Mouse (Mus musculus) adrenal gland, postnatal 10 days (tissue): ENCODE results near the gene Slc22a20. TPM values are rescaled to one million over a fixed set of nuclear protein-coding genes. Genes with fewer than 3 reads are reported as not detected.
A peak's percentile ranks its signal among the peaks of the same experiment; 100 is the strongest.

Experiments
- DNase-seq: peaks from one replicate; pipeline ENCODE4 v3.0.0; 2021; ENCODE audit warnings: mixed read lengths
- total RNA-seq, 2 experiments: library from RNA; stranded (reverse); gene quantifications; 2 replicates each; pipeline ENCODE4 v1.2.3; 2021

The Slc22a20 gene
- total RNA-seq, 2 experiments from 2014 or later, result not detected

GRCm38 (mm10) chr19:5989585-5989984 lies 3.6 kb upstream of the Slc22a20 start:
- DNase-seq, result no peak

GRCm38 (mm10) chr19:5988815-5989452 lies 3.0 kb upstream of the Slc22a20 start:
- DNase-seq, result peak; percentile 92

GRCm38 (mm10) chr19:5988027-5988814 lies 2.3 kb upstream of the Slc22a20 start:
- no peak for DNase-seq

- no peak for DNase-seq
Observed at GRCm38 (mm10) chr19:5980477-5980876, 5.5 kb downstream of the Slc22a20 start.

- no peak for DNase-seq
Observed at GRCm38 (mm10) chr19:5977717-5978116, 8.2 kb downstream of the Slc22a20 start.

- DNase-seq, result no peak
Observed at GRCm38 (mm10) chr19:5975676-5976075, 10.3 kb downstream of the Slc22a20 start.

GRCm38 (mm10) chr19:5975112-5975511 lies 10.8 kb downstream of the Slc22a20 start:
- DNase-seq, result no peak

GRCm38 (mm10) chr19:5967664-5968063 lies 18.3 kb downstream of the Slc22a20 start:
- no peak for DNase-seq

- DNase-seq, result no peak
Observed at GRCm38 (mm10) chr19:5966786-5967185, 19.2 kb downstream of the Slc22a20 start.

- no peak for DNase-seq
Observed at GRCm38 (mm10) chr19:5965910-5966309, 20.0 kb downstream of the Slc22a20 start.

- peak; percentile 85 for DNase-seq
Observed at GRCm38 (mm10) chr19:5965280-5965679, 20.7 kb downstream of the Slc22a20 start.

- DNase-seq, result no peak
Observed at GRCm38 (mm10) chr19:5964804-5965203, 21.1 kb downstream of the Slc22a20 start.

GRCm38 (mm10) chr19:5963883-5964562 lies 21.9 kb downstream of the Slc22a20 start, which contains the start of gene Pola2:
Gene Pola2, minus strand, starts transcription at chr19:5964202.
- peak; percentile 94 for DNase-seq

- no peak for DNase-seq
Observed at GRCm38 (mm10) chr19:5962651-5963050, 23.3 kb downstream of the Slc22a20 start.

- DNase-seq, result no peak
Observed at GRCm38 (mm10) chr19:5957371-5957770, 28.6 kb downstream of the Slc22a20 start.

GRCm38 (mm10) chr19:5956685-5957084 lies 29.3 kb downstream of the Slc22a20 start:
- peak; percentile 90 for DNase-seq

- DNase-seq, result peak; percentile 33
Observed at GRCm38 (mm10) chr19:5955704-5956670, 30.0 kb downstream of the Slc22a20 start.

GRCm38 (mm10) chr19:5954936-5955335 lies 31.0 kb downstream of the Slc22a20 start:
- DNase-seq, result no peak

GRCm38 (mm10) chr19:5954031-5954710 lies 31.8 kb downstream of the Slc22a20 start:
- DNase-seq, result peak; percentile 68

GRCm38 (mm10) chr19:5953201-5953770 lies 32.7 kb downstream of the Slc22a20 start:
- peak; percentile 47 for DNase-seq
